In the genomic region with DNA sequence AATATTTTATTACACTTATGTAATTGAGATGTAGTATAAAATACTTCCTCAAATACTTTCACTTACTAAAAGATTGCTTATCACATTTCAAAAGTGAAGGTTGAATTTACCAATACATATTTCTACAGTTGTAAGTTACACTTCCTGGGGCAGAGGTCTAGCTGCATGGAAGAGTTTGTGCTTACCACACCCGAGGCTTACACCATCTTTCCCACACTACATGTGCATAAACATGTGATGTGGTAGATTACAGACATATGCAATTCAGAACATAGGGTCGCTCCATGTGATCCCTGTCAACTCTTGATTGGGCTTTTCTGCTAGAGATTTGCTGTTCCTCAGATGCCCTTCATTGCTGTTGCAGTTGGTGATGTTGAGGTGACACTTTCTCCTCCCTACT, we compare ENCODE assay signal across 25 mouse cellular contexts.
"Had no signal": no experiment of that assay in that cellular context is flagged by ENCODE, and none has a peak within 500 bp of the region (broad histone marks: within the 10 kb centered on the region; RNA-seq: fewer than 3 reads in every experiment).

No protein-coding gene starts in this region.

- DNase-seq: gastrocnemius, postnatal 14 days; gastrocnemius, postnatal 36 days; heart, adult 18-20 months; heart, postnatal 10 days; heart, postnatal 36 days; kidney, adult 18-20 months; kidney, adult 8-10 months; kidney, postnatal 10 days; kidney, postnatal 25 days; kidney, postnatal 4 days; left cerebral cortex, postnatal 4 days had no signal

- ATAC-seq: hindbrain, embryonic 16.5 days; inflammation-experienced regulatory T-cells, adult 6 months; intestine, embryonic 15.5 days; intestine, postnatal 0 days; liver, embryonic 12.5 days had no signal

- H3K9ac ChIP-seq: heart, embryonic 12.5 days; hindbrain, embryonic 12.5 days; hindbrain, embryonic 14.5 days; intestine, embryonic 15.5 days; limb, embryonic 13.5 days; limb, embryonic 15.5 days; liver, embryonic 12.5 days; liver, embryonic 14.5 days had no signal

- H3K27ac ChIP-seq: heart, embryonic 10.5 days; hindbrain, embryonic 10.5 days; hindbrain, embryonic 12.5 days; hindbrain, embryonic 14.5 days; intestine, embryonic 15.5 days; layer of hippocampus, adult 2 months; limb, embryonic 13.5 days; limb, embryonic 15.5 days; liver, embryonic 12.5 days; liver, embryonic 14.5 days had no signal

- H3K4me3 ChIP-seq: heart, embryonic 10.5 days; heart, embryonic 12.5 days; hindbrain, embryonic 10.5 days; hindbrain, embryonic 12.5 days; intestine, embryonic 15.5 days; layer of hippocampus, adult 2 months; limb, embryonic 13.5 days; limb, embryonic 15.5 days; liver, embryonic 12.5 days had no signal

- H3K9me3 ChIP-seq: heart, embryonic 10.5 days; hindbrain, embryonic 12.5 days; intestine, embryonic 15.5 days; limb, embryonic 15.5 days; liver, embryonic 12.5 days had no signal

- H3K27me3 ChIP-seq: heart, embryonic 12.5 days; hindbrain, embryonic 12.5 days; intestine, embryonic 15.5 days; limb, embryonic 13.5 days; limb, embryonic 15.5 days; liver, embryonic 12.5 days had no signal

- H3K36me3 ChIP-seq: heart, embryonic 10.5 days; heart, embryonic 12.5 days; hindbrain, embryonic 10.5 days; hindbrain, embryonic 12.5 days; intestine, embryonic 15.5 days; limb, embryonic 15.5 days; liver, embryonic 12.5 days had no signal

- H3K4me1 ChIP-seq: heart, embryonic 10.5 days; heart, embryonic 12.5 days; hindbrain, embryonic 10.5 days; hindbrain, embryonic 12.5 days; intestine, embryonic 15.5 days; limb, embryonic 13.5 days; limb, embryonic 15.5 days; liver, embryonic 12.5 days had no signal
